Mouse (Mus musculus): ENCODE measurements around the gene Zbtb16. TPM values are rescaled to one million over a fixed set of nuclear protein-coding genes. Genes with fewer than 3 reads are reported as not detected.

The Zbtb16 gene
- polyA plus RNA-seq, 1 experiment from 2014 or later: 5.4 TPM

DNA sequence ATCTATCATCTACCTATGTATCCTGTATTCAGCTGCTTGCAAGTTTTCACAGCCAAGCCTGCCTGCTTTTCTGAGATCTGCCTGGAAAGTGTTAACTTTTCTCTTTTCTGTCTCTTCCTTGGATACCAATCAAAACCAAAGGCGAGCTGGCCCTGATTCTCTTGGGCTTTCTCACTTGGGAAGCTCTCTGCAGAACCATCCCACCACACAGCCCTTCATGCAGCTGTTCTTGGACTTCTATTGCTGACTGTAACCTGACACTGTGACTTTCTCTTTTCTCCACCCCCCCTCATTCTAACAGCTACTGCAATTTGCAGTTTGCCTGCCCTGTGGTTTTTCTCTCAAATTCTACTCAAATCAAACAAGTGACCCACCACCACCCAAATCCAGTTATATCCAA, 225.0 kb downstream of the Zbtb16 start:
- no peak for ATAC-seq
- Histone ChIP-seq H3K27ac (ENCODE audit: low read length) (no peak overlapping the region), H3K27me3 (ENCODE audit: control insufficient read depth, insufficient read depth, low read depth, low read length) (no peaks in the 10 kb centered on the region), H3K36me3 (ENCODE audit: control insufficient read depth, insufficient read depth, low read length) (no peaks in the 10 kb centered on the region), H3K9ac (ENCODE audit: low read depth, low read length) (no peak overlapping the region), H3K4me3 (ENCODE audit: low read depth, low read length) (no peak overlapping the region), H3K9me3 (replicated peaks; ENCODE audit: control insufficient read depth, low read length, poor library complexity, severe bottlenecking) (no peaks in the 10 kb centered on the region), H3K4me1 (ENCODE audit: control insufficient read depth, insufficient read depth, low read length) (no peaks in the 10 kb centered on the region), H3K4me2 (ENCODE audit: low read length) (no peak overlapping the region)
- 41% methylated on average over 1 of the region's 1 CpGs for WGBS

- Histone ChIP-seq H3K27me3 (ENCODE audit: control insufficient read depth, insufficient read depth, low read depth, low read length) (no peaks in the 10 kb centered on the region), H3K27ac (ENCODE audit: low read length) (no peak overlapping the region), H3K4me2 (ENCODE audit: low read length) (no peak overlapping the region), H3K9ac (ENCODE audit: low read depth, low read length) (no peak overlapping the region), H3K4me3 (ENCODE audit: low read depth, low read length) (no peak overlapping the region), H3K4me1 (ENCODE audit: control insufficient read depth, insufficient read depth, low read length) (no peaks in the 10 kb centered on the region), H3K9me3 (replicated peaks; ENCODE audit: control insufficient read depth, low read length, poor library complexity, severe bottlenecking) (no peaks in the 10 kb centered on the region), H3K36me3 (ENCODE audit: control insufficient read depth, insufficient read depth, low read length) (no peaks in the 10 kb centered on the region)
- ATAC-seq: no peak
- WGBS: 79% methylated on average over 4 of the region's 4 CpGs
Observed at GRCm38 (mm10) chr9:48609734-48610133, 226.3 kb downstream of the Zbtb16 start.

DNA sequence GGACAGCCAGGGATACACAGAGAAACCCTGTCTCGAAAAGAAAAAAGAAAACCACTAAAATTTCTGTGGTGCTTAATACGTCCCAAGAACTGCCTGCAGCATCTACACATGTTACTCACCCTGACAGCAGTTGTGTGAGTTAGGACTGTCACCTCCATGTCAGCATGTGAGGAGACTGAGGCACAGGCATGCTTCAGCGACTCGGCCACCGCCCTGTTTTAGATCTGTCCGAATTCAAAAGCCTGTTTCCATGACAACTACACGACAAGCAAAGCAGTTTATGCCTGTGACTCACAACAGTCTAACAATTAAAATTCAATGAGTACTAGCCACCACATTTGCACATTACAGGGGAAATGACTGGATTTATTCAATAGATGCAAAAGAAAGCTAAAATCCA, 228.6 kb downstream of the Zbtb16 start:
- Histone ChIP-seq H3K4me3 (ENCODE audit: low read depth, low read length) (no peak overlapping the region), H3K27me3 (ENCODE audit: control insufficient read depth, insufficient read depth, low read depth, low read length) (no peaks in the 10 kb centered on the region), H3K4me2 (ENCODE audit: low read length) (no peak overlapping the region), H3K27ac (ENCODE audit: low read length) (no peak overlapping the region), H3K9ac (ENCODE audit: low read depth, low read length) (no peak overlapping the region), H3K9me3 (replicated peaks; ENCODE audit: control insufficient read depth, low read length, poor library complexity, severe bottlenecking) (no peaks in the 10 kb centered on the region), H3K36me3 (ENCODE audit: control insufficient read depth, insufficient read depth, low read length) (no peaks in the 10 kb centered on the region), H3K4me1 (ENCODE audit: control insufficient read depth, insufficient read depth, low read length) (no peaks in the 10 kb centered on the region)
- WGBS: 29% methylated on average over 7 of the region's 7 CpGs
- no peak for ATAC-seq

DNA sequence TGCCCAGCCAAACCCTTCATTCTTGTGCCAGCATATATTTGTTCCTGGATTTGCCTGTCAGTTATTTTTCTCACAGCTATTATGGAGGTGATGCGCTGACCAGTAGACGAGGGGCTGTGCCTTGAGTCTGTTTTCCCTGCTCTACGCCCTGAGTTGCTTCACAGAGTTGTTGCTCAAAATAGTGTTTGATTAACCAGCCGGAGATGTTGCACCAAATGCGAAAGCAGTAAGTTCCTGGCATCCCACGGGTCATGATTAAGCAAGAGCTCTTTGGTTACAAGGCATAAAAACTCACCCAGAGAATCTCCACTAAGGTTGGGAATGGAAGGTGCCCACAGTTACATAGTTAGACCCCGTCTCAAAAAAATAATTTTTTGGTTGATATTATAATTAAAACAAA, 229.9 kb downstream of the Zbtb16 start:
- Histone ChIP-seq H3K36me3 (ENCODE audit: control insufficient read depth, insufficient read depth, low read length) (no peaks in the 10 kb centered on the region), H3K9ac (ENCODE audit: low read depth, low read length) (no peak overlapping the region), H3K9me3 (replicated peaks; ENCODE audit: control insufficient read depth, low read length, poor library complexity, severe bottlenecking) (no peaks in the 10 kb centered on the region), H3K4me3 (ENCODE audit: low read depth, low read length) (no peak overlapping the region), H3K27ac (ENCODE audit: low read length) (no peak overlapping the region), H3K27me3 (ENCODE audit: control insufficient read depth, insufficient read depth, low read depth, low read length) (no peaks in the 10 kb centered on the region), H3K4me1 (ENCODE audit: control insufficient read depth, insufficient read depth, low read length) (no peaks in the 10 kb centered on the region), H3K4me2 (ENCODE audit: low read length) (no peak overlapping the region)
- ATAC-seq: no peak
- 86% methylated on average over 7 of the region's 7 CpGs for WGBS

DNA sequence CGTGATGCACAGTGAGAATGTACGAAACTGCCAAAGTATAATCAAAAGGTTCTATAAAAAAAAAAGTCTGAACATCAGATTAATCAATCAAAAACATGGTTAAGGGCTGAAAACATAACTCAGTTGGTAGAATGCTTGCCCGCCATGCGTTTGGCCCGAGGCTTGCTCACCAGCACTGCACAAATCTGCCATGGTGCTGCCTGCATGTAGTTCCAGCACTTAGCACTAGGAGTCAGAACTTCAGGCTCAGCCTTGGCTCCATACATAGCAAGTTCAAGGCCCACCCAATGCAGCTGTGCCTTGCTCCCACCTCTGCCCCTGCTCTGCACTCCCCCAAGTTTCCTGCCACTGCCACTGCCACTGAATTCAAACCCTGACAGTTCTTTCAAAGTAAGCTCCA, 230.3 kb downstream of the Zbtb16 start:
- H3K4me2 ChIP-seq (ENCODE audit: low read length): no peak overlapping the region
- no peaks in the 10 kb centered on the region for H3K9me3 ChIP-seq (replicated peaks; ENCODE audit: control insufficient read depth, low read length, poor library complexity, severe bottlenecking)
- ATAC-seq: no peak
- WGBS: 91% methylated on average over 5 of the region's 5 CpGs
- no peaks in the 10 kb centered on the region for H3K4me1 ChIP-seq (ENCODE audit: control insufficient read depth, insufficient read depth, low read length)
- no peak overlapping the region for H3K9ac ChIP-seq (ENCODE audit: low read depth, low read length)
- H3K36me3 ChIP-seq (ENCODE audit: control insufficient read depth, insufficient read depth, low read length): no peaks in the 10 kb centered on the region
- no peaks in the 10 kb centered on the region for H3K27me3 ChIP-seq (ENCODE audit: control insufficient read depth, insufficient read depth, low read depth, low read length)
- no peak overlapping the region for H3K27ac ChIP-seq (ENCODE audit: low read length)
- H3K4me3 ChIP-seq (ENCODE audit: low read depth, low read length): no peak overlapping the region

GRCm38 (mm10) chr9:48604939-48605598, 231.0 kb downstream of the Zbtb16 start, which contains the start of gene Nnmt:
Gene Nnmt (minus strand): TSS chr9:48605153.
- no peaks in the 10 kb centered on the region for H3K36me3 ChIP-seq (ENCODE audit: control insufficient read depth, insufficient read depth, low read length)
- no peak for ATAC-seq
- H3K4me3 ChIP-seq (ENCODE audit: low read depth, low read length): no peak within 1 kb of the TSS
- H3K4me1 ChIP-seq (ENCODE audit: control insufficient read depth, insufficient read depth, low read length): no peaks in the 10 kb centered on the region
- no peaks in the 10 kb centered on the region for H3K27me3 ChIP-seq (ENCODE audit: control insufficient read depth, insufficient read depth, low read depth, low read length)
- no peak within 1 kb of the TSS for H3K9ac ChIP-seq (ENCODE audit: low read depth, low read length)
- no peaks in the 10 kb centered on the region for H3K9me3 ChIP-seq (replicated peaks; ENCODE audit: control insufficient read depth, low read length, poor library complexity, severe bottlenecking)
- H3K27ac ChIP-seq (ENCODE audit: low read length): no peak within 1 kb of the TSS
- WGBS: 50% methylated on average over 8 of the region's 8 CpGs
- H3K4me2 ChIP-seq (ENCODE audit: low read length): no peak within 1 kb of the TSS

Other genes with a start within 250 kb of the Zbtb16 start
- gene Nnmt, start 231.1 kb downstream of the Zbtb16 start, polyA plus RNA-seq (2015; fragmentation: Nextera tagmentation; extraction: Ambion mirVana): 2.4 and 2.9 TPM in 2 replicates
- gene Htr3a, start 74.9 kb upstream of the Zbtb16 start, polyA plus RNA-seq (2015; fragmentation: Nextera tagmentation; extraction: Ambion mirVana): 0.88 and 1.2 TPM in 2 replicates
- 0.09 TPM in 1 of 2 replicates, not detected in the other for gene Htr3b, start 128.8 kb upstream of the Zbtb16 start, polyA plus RNA-seq (2015; fragmentation: Nextera tagmentation; extraction: Ambion mirVana)
- gene Usp28, start 149.2 kb upstream of the Zbtb16 start, polyA plus RNA-seq (2015; fragmentation: Nextera tagmentation; extraction: Ambion mirVana): 27.3 and 34.3 TPM in 2 replicates
- 26.4 and 27.2 TPM in 2 replicates for gene Zw10, start 219.4 kb upstream of the Zbtb16 start, polyA plus RNA-seq (2015; fragmentation: Nextera tagmentation; extraction: Ambion mirVana)
- gene Tmprss5, start 245.0 kb upstream of the Zbtb16 start, polyA plus RNA-seq (2015; fragmentation: Nextera tagmentation; extraction: Ambion mirVana): 0.83 and 1.4 TPM in 2 replicates